18 mouse cellular contexts compared by ENCODE assay signal in the genomic region with DNA sequence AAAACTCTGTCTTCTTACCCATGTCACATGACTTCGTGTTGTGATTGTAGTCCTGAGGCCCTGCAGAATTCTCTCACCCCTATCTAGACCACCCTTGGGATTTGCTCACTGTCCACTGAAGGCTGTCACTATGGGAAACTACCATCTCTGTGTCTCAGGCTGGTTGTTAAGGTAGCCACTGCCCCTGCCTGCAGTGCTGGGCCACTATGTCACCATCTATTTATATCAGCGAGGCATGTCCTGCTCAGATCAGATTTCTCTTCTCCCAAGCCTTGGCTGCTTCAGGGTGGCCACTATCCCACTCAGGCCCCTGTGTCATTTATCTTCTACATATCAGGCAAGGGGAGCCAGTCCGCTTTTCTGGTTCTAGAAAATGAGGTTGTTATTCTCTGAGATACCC. TPM values are rescaled to one million over a fixed set of nuclear protein-coding genes. Genes with fewer than 3 reads are reported as not detected.
DNase-seq lines count a peak whose midpoint lies in the region; ATAC-seq and TF ChIP-seq lines count a peak whose summit lies in the region.
"Had no signal": no experiment of that assay in that cellular context is flagged by ENCODE, and none has a peak within 500 bp of the region (broad histone marks: within the 10 kb centered on the region; RNA-seq: fewer than 3 reads in every experiment).

No protein-coding gene starts in this region.

- 32% methylated on average over 3 of the region's 3 CpGs for WGBS in heart, embryonic 10.5 days
- 79% methylated on average over 3 of the region's 3 CpGs for WGBS in embryonic facial prominence, embryonic 12.5 days
- WGBS in heart, postnatal 0 days, result 38% methylated on average over 3 of the region's 3 CpGs

- peak; percentile 84 for DNase-seq in heart, embryonic 10.5 days (ENCODE audit: low spot score)
- no peak for DNase-seq in heart, postnatal 25 days (ENCODE audit: low spot score)
- DNase-seq in gastrocnemius, postnatal 14 days, result peak; percentile 23
- peak; percentile 71 for DNase-seq in heart, postnatal 0 days (ENCODE audit: low spot score)
- no peak for DNase-seq in cerebellum, adult 9-11 months
- DNase-seq in ovary, postnatal 10 days (ENCODE audit: low spot score), result no peak
- DNase-seq: adrenal gland, postnatal 25 days; cerebellum, adult 18-20 months; midbrain, embryonic 14.5 days; spleen, adult 18-20 months had no signal

- no peak overlapping the region for H3K9ac ChIP-seq in embryonic facial prominence, embryonic 12.5 days
- H3K9ac ChIP-seq in heart, postnatal 0 days (replicated peaks; ENCODE audit: low read depth, low read length), result no peak overlapping the region
- H3K9ac ChIP-seq: hindbrain, embryonic 15.5 days; liver, embryonic 12.5 days; lung, embryonic 15.5 days had no signal

- no peak overlapping the region for H3K4me2 ChIP-seq in embryonic facial prominence, embryonic 12.5 days (replicated peaks)
- no peak overlapping the region for H3K4me2 ChIP-seq in heart, postnatal 0 days (ENCODE audit: low read depth, low read length)
- H3K4me2 ChIP-seq: hindbrain, embryonic 15.5 days; liver, embryonic 12.5 days; lung, embryonic 15.5 days had no signal

- H3K4me3 ChIP-seq in heart, embryonic 10.5 days, result no peak overlapping the region
- no peak overlapping the region for H3K4me3 ChIP-seq in embryonic facial prominence, embryonic 12.5 days
- no peak overlapping the region for H3K4me3 ChIP-seq in heart, postnatal 0 days (ENCODE audit: low read depth, low read length)
- H3K4me3 ChIP-seq: hindbrain, embryonic 15.5 days; liver, embryonic 12.5 days; lung, embryonic 15.5 days had no signal

- no peaks in the 10 kb centered on the region for H3K27me3 ChIP-seq in heart, embryonic 10.5 days (ENCODE audit: insufficient read depth, poor library complexity, severe bottlenecking)
- H3K27me3 ChIP-seq in embryonic facial prominence, embryonic 12.5 days, result no peaks in the 10 kb centered on the region
- no peaks in the 10 kb centered on the region for H3K27me3 ChIP-seq in heart, postnatal 0 days (ENCODE audit: control insufficient read depth, insufficient read depth, low read length)
- H3K27me3 ChIP-seq: lung, embryonic 15.5 days had no signal

- no peaks in the 10 kb centered on the region for H3K36me3 ChIP-seq in heart, embryonic 10.5 days
- no peaks in the 10 kb centered on the region for H3K36me3 ChIP-seq in embryonic facial prominence, embryonic 12.5 days
- no peaks in the 10 kb centered on the region for H3K36me3 ChIP-seq in heart, postnatal 0 days (replicated peaks; ENCODE audit: control insufficient read depth, insufficient read depth, low read length)
- H3K36me3 ChIP-seq: hindbrain, embryonic 15.5 days; liver, embryonic 12.5 days; lung, embryonic 15.5 days had no signal

- no peaks in the 10 kb centered on the region for H3K9me3 ChIP-seq in heart, embryonic 10.5 days
- no peaks in the 10 kb centered on the region for H3K9me3 ChIP-seq in embryonic facial prominence, embryonic 12.5 days
- H3K9me3 ChIP-seq in heart, postnatal 0 days (replicated peaks; ENCODE audit: control insufficient read depth, low read length), result no peaks in the 10 kb centered on the region
- H3K9me3 ChIP-seq: hindbrain, embryonic 15.5 days; liver, embryonic 12.5 days; lung, embryonic 15.5 days had no signal

- peak overlapping the region; percentile 56 for H3K27ac ChIP-seq in heart, embryonic 10.5 days
- H3K27ac ChIP-seq in embryonic facial prominence, embryonic 12.5 days, result no peak overlapping the region
- no peak overlapping the region for H3K27ac ChIP-seq in heart, postnatal 0 days (ENCODE audit: low read depth)
- H3K27ac ChIP-seq: hindbrain, embryonic 15.5 days; liver, embryonic 12.5 days; lung, embryonic 15.5 days had no signal

- no peak for TF ChIP-seq EP300 in heart, postnatal 0 days (IDR thresholded peaks at IDR 0.05; ENCODE audit: low read depth)

- H3K4me1 ChIP-seq in heart, embryonic 10.5 days, result peaks cover 18% of the 10 kb centered on the region
- no peaks in the 10 kb centered on the region for H3K4me1 ChIP-seq in embryonic facial prominence, embryonic 12.5 days
- 0 out of 2 replicates have a peak, but pooled peaks cover 4% of the 10 kb centered on the region for H3K4me1 ChIP-seq in heart, postnatal 0 days (ENCODE audit: control insufficient read depth, insufficient read depth)
- H3K4me1 ChIP-seq: hindbrain, embryonic 15.5 days; liver, embryonic 12.5 days; lung, embryonic 15.5 days had no signal

- intact Hi-C loops in heart, postnatal 25 days (cut with DNase I), result no loop called here
- intact Hi-C loops in gastrocnemius, postnatal 14 days (cut with DNase I; ENCODE audit: low total_unique reads), result no loop called here

- peak; percentile 53; the same call in 1 of the 2 replicates for ATAC-seq in embryonic facial prominence, embryonic 12.5 days (ENCODE audit: insufficient number of reproducible peaks, insufficient read depth, low FRiP score, low TSS enrichment)
- peak; percentile 88 for ATAC-seq in heart, postnatal 0 days (ENCODE audit: insufficient read depth, low read depth)
- ATAC-seq: intestine, embryonic 16.5 days; liver, embryonic 12.5 days had no signal

- no peak for TF ChIP-seq CTCF in heart, postnatal 0 days (IDR thresholded peaks at IDR 0.05; ENCODE audit: low read depth)

RNA-seq across cellular contexts. Expression of a gene that starts 8.4 kb away (rescaled TPM):
- polyA plus RNA-seq in heart, embryonic 10.5 days (2016; fragmentation: Nextera tagmentation; extraction: Ambion mirVana), result 11.5 and 13.6 TPM in 2 replicates
- total RNA-seq in heart, postnatal 25 days (2021), result 10 to 100 TPM; 17.2 to 19.2 TPM
- polyA plus RNA-seq in embryonic facial prominence, embryonic 12.5 days (2016; fragmentation: Nextera tagmentation; extraction: Ambion mirVana), result 10.9 and 13.9 TPM in 2 replicates
- 10 to 100 TPM; 13.9 to 15.4 TPM for total RNA-seq in gastrocnemius, postnatal 14 days (2021)
- 6.7 and 11.1 TPM in 2 replicates for total RNA-seq in heart, postnatal 0 days (2014; rRNA removed; ENCODE audit: low replicate concordance)
- 4.5 and 5.3 TPM in 2 replicates for polyA plus RNA-seq in heart, postnatal 0 days (2015; fragmentation: Nextera tagmentation; extraction: Ambion mirVana)

RNA-seq across cellular contexts. Expression of a gene that starts 46.4 kb away (rescaled TPM):
- 0.43 and 0.59 TPM in 2 replicates for polyA plus RNA-seq in heart, embryonic 10.5 days (2016; fragmentation: Nextera tagmentation; extraction: Ambion mirVana)
- total RNA-seq in heart, postnatal 25 days (2021), result under 1 TPM; 0.67 to 0.73 TPM
- polyA plus RNA-seq in embryonic facial prominence, embryonic 12.5 days (2016; fragmentation: Nextera tagmentation; extraction: Ambion mirVana), result not detected in 2 replicates
- total RNA-seq in gastrocnemius, postnatal 14 days (2021), result 1 to 10 TPM; 1.6 to 2.5 TPM
- total RNA-seq in heart, postnatal 0 days (2014; rRNA removed; ENCODE audit: low replicate concordance), result 1.5 TPM in 1 of 2 replicates, not detected in the other
- 0.73 and 1.2 TPM in 2 replicates for polyA plus RNA-seq in heart, postnatal 0 days (2015; fragmentation: Nextera tagmentation; extraction: Ambion mirVana)
- total RNA-seq: adrenal gland, postnatal 25 days; neutrophil, adult 5-6 weeks had no signal
- polyA plus RNA-seq: forebrain, embryonic 11.5 days; large intestine, adult 2 months; liver, embryonic 12.5 days had no signal

Comparison
In these comparisons a context has a peak if more than half of its experiments do, and no peak if none do; other contexts are left out.
1. DNase-seq: peak in heart, embryonic 10.5 days (single experiment), gastrocnemius, postnatal 14 days (single experiment) and heart, postnatal 0 days (single experiment); none in heart, postnatal 25 days (single experiment), cerebellum, adult 9-11 months (single experiment) and ovary, postnatal 10 days (single experiment).